Mouse (Mus musculus) kidney, postnatal 14 days (tissue): ENCODE data around the gene Creb5.

Source experiments
- DNase-seq: peaks from one replicate; pipeline ENCODE4 v3.0.0; 2022; ENCODE audit warnings: mixed read lengths

Gene Creb5

GRCm38 (mm10) chr6:53714908-53715321 lies 427.8 kb downstream of the Creb5 start:
- no peak for DNase-seq

GRCm38 (mm10) chr6:53716013-53716412 lies 428.9 kb downstream of the Creb5 start:
- DNase-seq, result no peak

GRCm38 (mm10) chr6:53720009-53720408 lies 432.9 kb downstream of the Creb5 start:
- no peak for DNase-seq

GRCm38 (mm10) chr6:53721595-53721994 lies 434.5 kb downstream of the Creb5 start:
- DNase-seq, result peak; percentile 70

GRCm38 (mm10) chr6:53722694-53723093 lies 435.6 kb downstream of the Creb5 start:
- DNase-seq, result no peak

GRCm38 (mm10) chr6:53730487-53730886 lies 443.4 kb downstream of the Creb5 start:
- no peak for DNase-seq

GRCm38 (mm10) chr6:53730996-53731485 lies 444.0 kb downstream of the Creb5 start:
- peak; percentile 33 for DNase-seq

GRCm38 (mm10) chr6:53733546-53733945 lies 446.5 kb downstream of the Creb5 start:
- DNase-seq, result no peak

GRCm38 (mm10) chr6:53733999-53734398 lies 446.9 kb downstream of the Creb5 start:
- peak; percentile 15 for DNase-seq

GRCm38 (mm10) chr6:53735696-53736095 lies 448.6 kb downstream of the Creb5 start:
- no peak for DNase-seq

- DNase-seq, result no peak
These were observed 451.1 kb downstream of the Creb5 start for GRCm38 (mm10) chr6:53738206-53738605.

- no peak for DNase-seq
These were observed 454.2 kb downstream of the Creb5 start for GRCm38 (mm10) chr6:53741222-53741621.
